Mouse (Mus musculus) activated CD4-positive, CD25-positive, alpha-beta regulatory T cell, adult 4 months (primary cell): ENCODE measurements at regions not wholly inside any gene's neighbourhood (a gene's known extent, or its start where the extent isn't known, plus 50 kb on each side); places are given as distances from the start of the nearest gene placed in this dataset.

ENCODE experiments used
- ATAC-seq: one replicate; pipeline ENCODE4 v1.8.0; 2017

DNA sequence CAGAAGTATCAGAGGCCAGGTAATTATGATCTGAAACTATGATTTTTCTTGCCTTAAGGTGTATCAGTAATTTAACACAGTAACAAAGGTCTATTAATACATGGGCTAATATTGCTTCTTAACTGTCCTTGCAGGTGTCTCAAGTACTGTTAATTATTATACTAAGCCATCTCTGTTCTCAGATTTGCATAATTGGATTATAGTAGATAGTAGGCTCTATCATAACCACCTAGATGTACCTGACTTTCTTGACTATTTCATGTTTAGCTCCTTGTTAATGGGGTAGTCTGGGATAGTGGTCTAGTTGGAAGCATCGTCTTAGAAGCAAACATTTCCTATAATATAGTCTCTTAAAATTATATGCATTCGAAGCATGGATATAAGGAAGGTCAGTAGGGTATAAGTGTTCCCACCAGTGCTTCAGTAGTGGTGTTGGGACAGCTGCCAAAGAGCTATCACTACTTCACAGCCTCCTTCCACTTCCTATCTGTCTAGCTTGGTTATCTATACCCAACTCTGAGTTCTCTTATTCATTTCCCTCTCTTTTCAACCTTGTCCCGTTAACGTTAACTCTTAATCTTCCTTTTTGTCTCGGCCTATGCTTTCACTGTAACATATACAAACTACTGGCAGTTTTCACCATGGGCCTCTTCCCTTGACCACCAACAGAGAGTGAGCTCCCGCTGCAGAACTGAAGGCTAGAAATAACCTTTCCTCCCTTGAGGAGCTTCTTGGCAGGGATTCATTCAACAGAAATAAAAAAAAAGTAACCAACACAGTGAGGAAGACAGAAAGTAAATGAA, 630.9 kb upstream of the Lcorl start:
- ATAC-seq, result no peak

DNA sequence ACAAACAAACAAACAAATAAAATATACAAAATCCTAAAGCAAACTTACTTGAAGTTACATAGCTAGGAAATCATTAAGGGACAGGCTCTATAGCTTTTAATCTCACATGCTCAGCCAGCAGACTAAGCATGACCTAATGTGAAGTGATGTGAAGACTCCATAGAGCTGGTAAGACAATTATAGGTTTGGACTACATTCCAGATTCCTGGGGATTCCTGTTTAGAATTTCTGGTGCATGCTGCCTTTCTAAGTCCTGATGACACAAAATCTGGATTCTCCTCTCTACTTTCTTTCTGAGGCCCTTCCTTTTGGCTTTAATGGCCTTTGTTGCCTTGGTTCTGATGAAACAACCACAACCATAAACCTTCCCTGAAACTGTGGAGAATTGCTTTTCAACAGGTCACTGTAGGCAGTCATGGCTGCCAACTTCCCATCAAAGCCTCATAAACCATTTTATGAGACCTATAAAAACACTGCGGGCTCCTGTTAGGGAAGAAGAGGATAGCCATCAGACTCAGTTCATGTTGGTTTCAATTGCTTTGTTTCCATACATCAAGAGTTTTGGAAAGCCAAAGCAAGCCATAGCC, 629.4 kb upstream of the Lcorl start:
- ATAC-seq, result no peak

DNA sequence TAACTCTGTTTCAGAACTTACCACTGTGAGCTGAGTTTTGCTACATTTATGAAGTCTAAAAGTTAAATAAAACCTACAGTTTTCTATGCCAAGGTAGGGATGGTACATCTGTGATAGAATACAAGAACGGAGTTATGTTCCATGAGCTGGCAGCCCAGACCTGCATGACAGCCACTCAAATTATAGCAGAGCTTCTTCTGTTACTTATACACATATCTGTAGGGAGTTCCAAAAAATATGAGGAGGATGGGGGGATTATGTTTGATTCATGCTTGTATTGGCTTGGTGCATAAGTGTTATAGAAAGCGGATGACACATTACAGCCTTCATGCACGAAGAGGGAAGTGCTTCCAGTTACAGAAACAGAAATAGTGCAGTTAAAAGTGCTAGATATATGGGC, 598.9 kb upstream of the Lcorl start:
- no peak for ATAC-seq

DNA sequence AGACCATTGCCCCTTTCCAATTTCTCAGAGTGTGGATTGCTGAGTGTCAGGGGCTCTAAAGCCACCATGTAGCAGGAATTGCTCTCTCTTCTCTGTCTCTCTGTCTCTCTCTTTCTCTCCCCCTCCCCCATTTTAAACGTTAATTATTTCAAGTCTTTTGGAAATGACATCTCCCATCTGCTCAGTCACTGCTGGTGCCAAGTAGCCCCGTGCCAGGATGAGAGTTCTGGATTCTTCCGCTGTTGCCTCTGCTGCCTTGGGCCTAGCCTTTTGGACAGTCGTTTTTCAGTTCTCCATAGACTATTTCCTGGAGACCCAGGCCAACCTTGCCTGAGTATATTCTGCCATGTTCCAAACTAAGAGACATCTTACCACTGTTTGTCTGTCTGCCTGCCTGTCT, 590.9 kb upstream of the Lcorl start:
- ATAC-seq, result no peak

DNA sequence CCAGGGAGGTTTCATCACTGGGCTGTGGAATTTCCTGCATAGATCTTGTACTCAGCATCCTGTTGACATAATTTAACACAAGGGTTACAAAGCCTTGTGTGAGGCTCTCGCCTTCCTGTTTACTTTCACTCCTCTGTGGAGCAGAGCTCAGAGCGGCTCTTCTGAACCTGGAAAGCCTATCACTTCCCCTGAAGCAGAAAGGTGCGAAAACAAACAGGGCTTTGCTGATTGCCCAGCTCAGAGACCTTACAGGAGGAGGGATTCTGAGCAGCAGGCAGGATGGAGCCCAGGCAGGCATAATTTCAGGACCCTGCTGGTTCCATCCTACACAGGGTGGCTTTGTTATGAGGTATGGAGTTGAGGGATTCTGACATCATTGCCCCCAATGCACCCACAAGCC, 588.4 kb upstream of the Lcorl start:
- ATAC-seq, result no peak

DNA sequence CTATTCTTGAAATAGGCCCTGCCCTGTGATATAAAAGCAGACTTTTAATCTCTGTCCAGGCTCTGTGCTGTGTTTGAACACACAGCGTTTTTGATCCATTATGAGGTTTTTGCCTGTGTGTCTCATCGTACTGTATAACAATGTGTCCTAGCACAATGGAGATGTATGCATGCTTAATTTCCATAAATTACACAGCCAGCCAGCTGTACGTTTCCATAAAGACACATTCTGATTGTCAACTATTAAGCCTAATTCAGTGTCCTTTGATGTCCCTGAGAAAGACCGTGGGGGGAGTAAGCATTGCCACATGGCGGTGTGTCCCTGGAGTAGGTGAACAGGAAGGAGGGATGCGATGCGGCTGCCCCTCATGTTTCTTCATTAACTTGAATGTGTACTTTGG, 587.7 kb upstream of the Lcorl start:
- ATAC-seq, result no peak

DNA sequence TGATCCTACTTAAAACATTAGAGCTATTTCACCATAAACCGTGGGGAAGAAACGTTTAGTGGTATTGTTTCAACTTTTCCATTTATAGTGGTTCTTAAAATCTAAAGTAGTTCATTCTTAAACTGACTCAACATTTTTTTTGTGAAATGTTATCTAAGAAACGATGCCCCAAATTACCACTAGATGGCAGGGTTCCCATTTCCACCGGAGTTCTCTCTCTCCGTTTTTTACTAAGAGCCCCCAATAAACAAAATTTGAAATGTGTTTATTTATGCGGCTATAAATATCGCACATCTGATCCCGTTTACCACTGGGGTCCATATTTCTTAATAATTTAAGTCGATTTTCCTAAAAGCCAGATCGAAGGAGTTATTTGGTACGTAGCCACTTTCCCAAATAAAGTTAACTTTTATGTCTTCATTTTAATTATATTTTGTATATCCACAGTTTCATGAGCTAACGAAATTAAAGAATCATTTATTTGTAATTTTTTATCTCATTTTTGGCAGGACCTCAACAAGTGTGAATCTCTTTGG, 586.5 kb upstream of the Lcorl start:
- ATAC-seq, result no peak

DNA sequence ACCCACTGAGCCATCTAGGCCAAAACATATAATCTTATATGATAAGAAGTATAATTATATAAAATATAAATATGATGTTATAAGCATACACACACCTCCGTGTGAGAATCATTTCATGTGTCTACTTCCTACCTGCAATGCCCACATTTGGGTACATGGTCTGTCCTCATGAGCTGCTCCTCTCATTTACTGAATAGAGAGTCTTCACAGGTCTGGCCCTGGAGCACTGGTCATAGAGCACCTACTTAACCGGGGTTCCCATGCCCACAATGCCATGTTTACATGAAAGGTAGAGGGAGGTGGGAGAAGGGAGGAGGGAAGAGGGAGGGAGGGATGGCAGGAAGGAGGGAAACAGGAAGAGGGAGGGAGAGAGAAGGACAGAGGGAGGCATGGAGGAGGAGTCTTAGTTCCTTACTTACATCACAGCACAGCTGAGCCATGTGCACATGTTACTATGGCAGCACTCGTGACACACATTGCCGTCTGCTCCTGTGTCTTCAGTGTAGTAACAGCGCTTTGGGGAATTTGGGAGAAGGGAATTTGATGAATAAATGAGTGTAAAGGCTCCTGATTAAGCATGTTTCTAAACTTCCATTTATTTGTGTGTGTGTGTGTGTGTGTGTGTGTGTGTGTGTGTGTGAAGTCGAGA, 585.3 kb upstream of the Lcorl start:
- no peak for ATAC-seq

DNA sequence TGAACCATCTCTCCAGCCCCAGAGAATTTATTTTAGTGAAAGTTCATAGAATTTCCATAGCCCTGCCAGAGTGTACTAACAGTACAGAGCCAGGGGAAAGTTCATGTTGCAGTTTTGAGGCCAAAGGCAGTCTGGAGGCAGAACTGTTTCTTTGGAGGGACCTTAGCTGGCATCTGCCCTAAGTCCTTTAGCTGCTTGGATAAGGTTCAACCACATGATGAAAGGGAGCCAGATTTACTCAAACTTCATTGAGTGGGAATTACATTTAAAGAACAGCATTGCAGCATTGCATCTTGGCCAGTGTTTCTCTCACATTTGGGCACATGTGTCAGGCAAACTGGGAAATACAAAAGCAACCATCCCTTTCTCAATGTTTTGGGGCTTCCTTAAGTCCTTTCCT, 584.3 kb upstream of the Lcorl start:
- no peak for ATAC-seq

DNA sequence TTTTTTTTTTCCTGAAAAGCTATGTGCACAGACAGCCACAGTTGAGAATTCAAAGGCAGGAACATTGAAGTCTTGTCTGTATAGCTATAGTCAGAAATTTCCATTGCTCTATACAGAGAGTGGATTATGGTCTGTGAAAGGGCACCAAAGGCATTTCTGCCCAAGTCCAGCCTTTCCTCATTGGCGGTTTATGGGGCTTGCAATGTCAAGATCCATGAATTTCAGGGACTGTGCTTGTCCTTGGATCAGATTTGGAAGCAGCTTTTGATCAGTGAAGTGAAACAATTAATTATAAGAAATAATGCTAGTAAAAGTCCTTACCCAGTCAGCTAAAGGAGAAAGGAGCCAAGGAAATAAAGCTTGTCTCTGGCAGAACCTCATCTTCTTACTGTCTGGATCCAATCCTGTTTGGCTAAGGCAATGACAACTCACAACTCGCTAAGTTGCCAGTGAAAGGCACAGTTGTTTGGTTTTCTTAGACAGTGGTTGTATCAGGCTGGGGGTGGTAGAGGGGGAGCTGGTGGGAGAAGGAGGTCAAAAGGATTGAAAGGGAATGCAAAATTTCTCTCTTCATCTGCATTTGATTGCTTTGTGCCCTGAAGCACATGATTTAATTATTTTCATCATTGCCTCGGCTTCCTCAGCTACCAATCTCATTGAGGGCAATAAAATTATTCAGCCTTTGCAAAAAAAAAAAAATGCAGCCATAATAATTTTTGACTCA, 574.4 kb upstream of the Lcorl start:
- no peak for ATAC-seq

DNA sequence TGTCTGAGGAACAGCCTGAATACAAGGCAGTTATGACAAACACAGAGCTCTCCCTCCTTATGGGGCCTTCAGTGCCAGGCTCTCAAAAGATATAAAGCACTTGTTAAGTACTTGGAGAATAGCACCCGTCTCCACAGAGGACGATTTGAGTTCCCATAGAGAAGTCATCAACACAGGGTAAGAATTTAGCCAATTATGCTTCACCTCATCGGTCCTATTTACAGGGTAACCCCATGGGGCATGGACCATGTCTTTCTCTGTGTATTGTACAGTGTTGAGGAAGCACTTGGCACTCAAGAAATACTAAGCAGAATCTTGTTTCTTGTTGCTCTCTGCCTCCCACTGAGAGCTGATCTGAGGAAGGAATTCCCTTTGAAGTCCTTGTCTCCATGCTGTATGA, 565.3 kb upstream of the Lcorl start:
- ATAC-seq, result no peak

DNA sequence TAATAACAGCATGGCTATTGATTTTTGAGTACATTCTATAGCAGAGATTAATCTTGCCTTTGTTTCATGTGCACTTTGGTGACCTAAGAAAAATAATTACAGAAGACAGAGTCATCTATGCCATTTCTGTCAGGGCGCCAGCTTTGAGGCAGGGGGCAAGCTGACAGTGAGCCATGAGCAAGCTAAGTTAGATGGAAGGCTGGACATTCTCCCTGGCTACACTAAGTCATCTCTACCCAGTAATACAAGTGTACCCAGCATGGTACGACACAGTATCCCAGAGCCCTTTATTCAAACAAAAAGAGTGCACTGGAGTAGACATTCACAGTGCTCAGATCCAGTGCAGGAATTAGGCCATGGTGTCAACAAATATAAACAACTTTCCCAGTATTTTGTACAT, 549.6 kb upstream of the Lcorl start:
- ATAC-seq, result no peak

DNA sequence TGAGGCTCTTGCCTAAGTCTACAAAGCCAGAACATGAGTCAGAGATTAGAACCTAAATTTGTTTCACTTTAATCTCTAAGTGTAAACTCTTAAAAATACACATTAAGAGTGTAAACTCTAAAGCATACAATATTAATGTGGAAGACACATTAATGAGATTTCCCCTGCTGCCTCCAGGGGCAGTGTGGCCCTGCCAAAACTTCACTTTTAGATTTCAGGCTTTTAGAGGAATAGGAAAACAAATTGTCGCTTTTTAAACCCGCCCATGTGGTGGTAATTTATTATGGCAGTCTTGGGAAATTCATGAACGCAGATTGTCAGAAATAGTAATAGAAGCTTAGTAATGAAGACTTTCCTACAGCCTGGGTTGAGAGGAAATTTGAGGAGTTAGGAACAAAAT, 549.0 kb upstream of the Lcorl start:
- no peak for ATAC-seq

DNA sequence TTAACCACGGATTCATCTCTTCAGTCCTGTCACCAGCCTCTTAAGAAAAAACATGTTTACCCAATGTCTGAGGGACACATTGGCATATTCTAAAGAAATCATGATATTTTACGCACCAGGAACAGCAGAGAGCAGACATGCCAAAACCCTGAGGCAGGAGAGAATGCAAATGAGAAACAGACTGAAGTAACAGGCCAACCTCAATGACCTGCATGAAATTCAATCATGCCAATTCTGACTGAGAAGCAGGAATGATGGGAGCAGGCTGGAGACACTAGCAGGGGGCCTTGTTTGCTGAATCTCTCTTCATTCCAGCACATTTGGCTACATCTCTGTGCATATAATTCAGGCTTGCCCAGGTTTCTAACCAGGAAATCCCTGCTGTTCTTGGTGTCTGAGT, 529.2 kb upstream of the Lcorl start:
- no peak for ATAC-seq

DNA sequence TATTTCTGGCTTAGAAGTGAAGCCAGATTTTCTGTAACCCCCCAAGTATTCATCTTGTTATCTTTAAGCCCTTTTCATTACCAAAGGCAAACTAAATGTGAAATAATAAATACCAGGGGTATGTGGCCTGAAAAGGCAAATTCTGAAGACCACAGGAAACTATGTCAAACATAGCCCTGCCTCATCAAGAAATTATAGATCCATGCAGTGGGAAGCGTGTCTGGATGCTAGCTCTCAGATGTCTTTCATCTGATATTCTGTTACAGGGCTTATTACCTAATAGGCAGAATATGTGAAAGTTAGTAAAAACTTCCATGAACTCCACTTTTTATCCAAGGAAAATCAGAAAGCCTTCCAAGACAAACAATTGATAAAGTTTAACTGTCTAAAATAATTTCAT, 509.9 kb upstream of the Lcorl start:
- ATAC-seq, result no peak

DNA sequence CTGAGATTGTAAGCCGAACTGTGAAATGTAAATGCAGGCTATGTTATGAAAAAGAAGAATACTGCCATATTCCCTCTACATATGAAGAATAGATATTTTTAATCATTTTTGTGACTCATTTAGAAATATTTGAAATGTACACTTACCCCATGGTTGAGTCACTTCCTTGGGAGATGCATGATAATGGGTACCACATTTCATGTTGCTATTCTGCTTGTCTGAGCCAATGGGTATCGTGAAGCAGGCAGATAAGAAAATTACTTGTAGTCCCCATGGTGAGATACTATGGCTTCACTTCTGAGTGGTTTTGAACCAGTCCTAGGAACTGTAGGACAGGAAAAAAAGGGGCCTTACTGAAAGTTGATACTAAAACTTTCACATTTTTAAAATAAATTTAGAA, 506.2 kb upstream of the Lcorl start:
- no peak for ATAC-seq

DNA sequence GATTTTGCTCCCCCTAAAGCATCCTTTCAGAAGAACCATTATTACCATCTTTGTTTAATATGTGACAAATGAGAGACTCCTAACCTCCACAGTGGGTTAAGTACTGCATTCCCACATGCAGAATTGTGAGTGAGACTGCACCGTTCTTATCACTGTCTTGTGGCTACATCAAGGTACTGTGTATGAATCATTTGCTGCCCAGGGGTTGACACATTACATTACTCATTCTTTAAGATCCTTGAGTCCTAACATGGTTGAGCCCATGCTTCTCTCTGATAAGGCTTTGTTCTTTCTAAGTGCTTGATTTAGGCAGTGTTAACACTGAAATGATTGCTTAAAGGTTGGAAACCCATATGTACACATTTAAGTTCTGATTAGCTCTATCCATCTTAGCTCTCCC, 504.2 kb upstream of the Lcorl start:
- no peak for ATAC-seq

DNA sequence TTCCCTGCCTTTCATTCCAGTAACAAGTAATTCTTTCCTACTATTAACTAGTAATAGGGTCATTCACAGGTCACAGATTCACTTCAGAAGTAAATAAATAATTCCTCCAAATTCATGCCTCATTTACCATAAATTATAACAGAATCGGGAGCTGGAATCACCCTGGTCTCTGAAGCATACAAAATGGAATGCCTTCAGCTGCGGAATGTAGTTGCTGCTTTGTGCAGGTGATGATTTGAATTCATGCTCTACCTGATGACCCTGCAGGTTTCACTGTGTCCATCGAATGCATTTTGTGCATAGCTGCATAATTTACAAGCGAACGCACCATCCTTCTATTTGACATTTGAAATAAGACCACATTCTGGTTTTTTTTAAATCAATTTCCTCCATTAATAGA, 491.0 kb upstream of the Lcorl start:
- ATAC-seq, result no peak

DNA sequence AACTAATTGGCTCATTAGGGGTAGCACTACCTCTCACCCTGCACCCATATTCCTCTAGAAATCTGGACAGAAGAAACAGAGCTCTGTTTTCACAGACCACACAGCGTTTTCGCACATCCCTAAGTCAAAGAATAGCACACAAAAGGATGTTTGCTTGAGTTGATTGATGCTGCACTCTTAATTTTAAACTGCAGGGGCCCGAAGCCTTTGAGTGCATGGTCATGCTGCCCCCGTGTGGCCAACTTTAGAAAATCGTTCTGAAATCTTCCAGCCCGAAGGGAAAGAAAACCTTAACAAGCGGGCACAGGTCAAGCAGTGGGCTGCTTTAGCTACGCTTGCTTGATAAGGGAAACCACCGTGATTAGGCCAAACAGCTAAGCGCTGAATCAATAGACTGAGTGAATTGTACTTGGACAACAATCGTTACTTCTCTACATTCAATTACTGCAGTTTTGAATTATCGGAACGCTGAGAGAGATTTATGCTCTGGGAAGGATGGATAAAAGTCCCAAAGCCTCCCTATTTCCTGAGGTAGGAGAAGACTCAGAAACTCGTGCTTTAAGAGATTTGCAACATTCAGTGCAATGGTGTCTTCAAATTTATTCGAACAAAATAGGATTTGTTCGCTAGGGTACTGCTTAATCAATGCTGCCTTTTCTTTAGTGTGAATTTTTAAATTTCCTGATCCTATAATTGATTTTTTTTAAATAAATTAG, 490.1 kb upstream of the Lcorl start:
- ATAC-seq, result peak; percentile 46

DNA sequence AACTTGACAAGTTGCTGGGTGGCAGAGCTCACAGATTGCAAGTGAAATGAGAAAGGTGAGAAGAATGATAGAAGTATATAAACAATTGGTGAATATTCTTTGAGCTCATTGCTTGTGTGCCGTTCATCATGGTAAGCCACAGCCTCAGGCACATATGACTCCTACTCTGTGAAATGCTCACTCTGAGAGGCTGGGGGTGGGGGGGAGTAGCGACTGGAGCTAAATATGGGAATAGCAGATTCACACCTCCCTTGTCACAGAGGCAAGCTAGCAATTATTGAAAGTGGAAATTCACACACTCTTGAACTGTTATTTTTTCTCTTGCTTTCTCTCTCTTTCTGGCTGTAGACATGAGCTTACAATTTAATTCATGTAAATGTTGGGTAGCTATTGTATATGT, 481.0 kb upstream of the Lcorl start:
- ATAC-seq, result no peak

DNA sequence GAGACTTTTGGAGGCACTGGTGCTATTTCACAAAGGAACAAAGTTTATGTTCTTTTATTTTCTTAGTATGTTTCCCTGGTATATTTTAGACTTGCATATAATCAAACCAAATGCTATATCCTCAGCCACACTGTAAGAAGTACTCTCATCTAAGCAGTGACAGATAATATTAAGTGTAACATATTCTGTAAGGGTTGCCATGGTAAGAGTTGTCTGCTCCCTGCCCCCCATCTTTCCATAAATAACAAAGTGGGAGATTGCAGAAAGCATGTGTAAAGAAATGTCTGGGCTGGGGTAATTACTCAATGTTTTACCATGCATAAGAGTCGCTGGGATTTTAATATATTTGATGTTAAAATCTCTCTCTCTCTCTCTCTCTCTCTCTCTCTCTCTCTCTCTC, 473.5 kb upstream of the Lcorl start:
- ATAC-seq, result no peak
